Mouse (Mus musculus) lung, adult 10 weeks (tissue): Measurements from ENCODE around the gene Cul3. TPM values are rescaled to one million over a fixed set of nuclear protein-coding genes. Genes with fewer than 3 reads are reported as not detected.

Source experiments
- polyA plus RNA-seq: library from polyadenylated mRNA; stranded (reverse); fragments of 350-450 nt; fragmentation: Illumina TruSeq; extraction: RNeasy Lipid Tissue Mini Kit (QIAGEN cat#74804); gene quantifications from one replicate; pipeline ENCODE4 v1.2.3, GENCODE M21; 2014; ENCODE audit warnings: low read depth, low replicate concordance; ENCODE audit not compliant: insufficient read depth

Gene Cul3
- 43.0 TPM for polyA plus RNA-seq

DNA sequence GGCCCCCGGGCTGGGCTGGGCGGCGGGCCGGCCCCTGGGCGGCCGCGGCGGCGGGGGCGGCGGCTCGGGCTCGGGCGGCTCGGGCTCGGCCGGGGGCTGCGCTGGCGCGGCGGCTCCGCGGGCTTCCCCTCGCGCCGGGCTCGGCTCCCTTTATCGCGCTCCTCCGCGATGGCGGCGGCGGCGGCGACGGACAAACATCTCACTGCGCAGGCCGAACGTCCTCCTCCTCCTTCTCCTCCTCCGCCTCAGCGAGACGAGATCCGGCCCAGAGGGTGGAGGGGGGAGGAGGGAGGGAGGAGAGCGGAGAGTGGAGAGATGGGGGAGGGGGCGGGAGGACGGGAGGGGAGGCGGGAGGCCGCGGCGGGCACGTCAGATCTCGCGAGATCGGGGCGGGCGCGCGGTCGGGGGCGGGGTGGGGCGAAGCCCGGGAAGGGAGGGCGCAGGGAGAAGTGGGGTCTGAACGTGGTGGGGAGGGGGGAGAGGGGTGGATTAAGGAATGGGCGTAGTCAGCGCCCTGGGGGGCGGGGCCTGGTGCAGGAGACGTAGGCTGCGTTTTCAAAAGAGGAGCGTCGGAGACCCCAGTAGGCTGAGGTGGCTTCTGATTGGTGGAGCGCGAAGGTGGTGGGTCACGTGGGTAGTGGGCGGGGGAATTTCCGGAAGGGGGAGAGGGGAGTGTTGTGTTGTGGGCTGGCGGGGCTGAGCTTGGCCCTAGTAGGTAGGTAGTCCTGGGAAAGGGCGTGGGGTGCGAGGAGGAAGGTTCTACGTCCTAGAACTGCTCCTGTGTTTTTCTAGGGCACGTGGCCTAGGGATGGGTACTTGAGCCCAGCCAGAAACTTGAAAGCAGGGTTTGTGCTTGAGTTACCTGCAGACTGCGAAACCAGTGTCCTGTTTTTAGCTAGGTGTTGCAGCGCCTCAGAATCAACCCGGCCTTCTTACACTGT lies at the start of gene Cul3:
TSS of gene Cul3 (minus strand) at position 45 of the 941 bp plus-strand sequence.

DNA sequence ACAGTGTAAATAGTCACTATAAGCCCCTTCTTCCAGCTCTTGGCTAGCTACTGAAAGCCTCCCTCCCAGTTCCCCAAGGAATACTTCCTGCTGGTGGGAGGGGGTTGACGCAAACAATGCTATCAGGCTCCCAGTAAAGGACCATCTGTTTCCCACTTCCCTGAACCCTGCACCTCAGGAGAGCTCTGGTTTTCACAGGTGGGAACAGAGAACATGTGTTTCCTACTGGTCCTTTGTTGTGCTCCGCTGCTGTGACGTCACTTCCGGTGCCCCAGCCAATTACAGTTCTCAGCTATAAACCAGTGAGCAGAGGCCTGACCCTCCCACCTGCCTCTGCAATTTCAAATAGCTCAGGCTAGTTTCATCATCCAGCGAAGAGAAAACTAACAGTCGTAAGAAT lies 122.0 kb downstream of the Cul3 start, which contains the start of gene Fam124b:
TSS of gene Fam124b (minus strand) at position 206 of the 400 bp plus-strand sequence.

Other genes starting within 250 kb of the Cul3 start
- 0.61 TPM for gene Fam124b, start 122.0 kb downstream of the Cul3 start, polyA plus RNA-seq
- not detected for gene Gm45261, start 121.0 kb upstream of the Cul3 start, polyA plus RNA-seq